Mouse (Mus musculus) hindbrain, embryonic 14.5 days (tissue): ENCODE measurements around the gene Crmp1. TPM values are rescaled to one million over a fixed set of nuclear protein-coding genes. Genes with fewer than 3 reads are reported as not detected.

Experiments used
- ATAC-seq: fragments of 200-750 bp; cut with Nextera tagmentation; 2 replicates; pipeline ENCODE4 v1.8.0; 2017; ENCODE audit warnings: moderate number of reproducible peaks, mild to moderate bottlenecking, moderate TSS enrichment, moderate library complexity; ENCODE audit not compliant: low FRiP score
- DNase-seq: peaks from one replicate; pipeline ENCODE4 v3.0.0-alpha.2; 2015; ENCODE audit warnings: low spot score
- H3K27ac ChIP-seq: fragments of 300-500 bp; sonication (generic); 2 replicates; pipeline ENCODE4 v1.5.1; 2014; ENCODE audit warnings: mild to moderate bottlenecking, moderate library complexity
- H3K27me3 ChIP-seq: fragments of 300-500 bp; sonication (generic); 2 replicates; pipeline ENCODE4 v1.6.1; 2014; ENCODE audit warnings: mild to moderate bottlenecking, low read length, mixed read lengths; ENCODE audit not compliant: control insufficient read depth, insufficient read depth
- H3K36me3 ChIP-seq: fragments of 300-500 bp; sonication (generic); replicated peaks from 2 replicates; pipeline ENCODE4 v1.6.1; 2014; ENCODE audit not compliant: control insufficient read depth, insufficient read depth
- H3K4me1 ChIP-seq: fragments of 300-500 bp; sonication (generic); replicated peaks from 2 replicates; pipeline ENCODE4 v1.6.1; 2014; ENCODE audit warnings: antibody characterized with exemption, low read length, mixed read lengths; ENCODE audit not compliant: control insufficient read depth, insufficient read depth
- H3K4me2 ChIP-seq: fragments of 300-500 bp; sonication (generic); replicated peaks from 2 replicates; pipeline ENCODE4 v1.6.1; 2014; ENCODE audit warnings: mild to moderate bottlenecking, moderate library complexity
- H3K4me3 ChIP-seq: fragments of 300-500 bp; sonication (generic); replicated peaks from 2 replicates; pipeline ENCODE4 v1.5.1; 2014; ENCODE audit warnings: mild to moderate bottlenecking, low read length
- H3K9ac ChIP-seq: fragments of 300-500 bp; sonication (generic); 2 replicates; pipeline ENCODE4 v1.6.1; 2014
- H3K9me3 ChIP-seq: fragments of 300-500 bp; sonication (generic); 2 replicates; pipeline ENCODE4 v1.6.1; 2016; ENCODE audit warnings: low read length; ENCODE audit not compliant: control insufficient read depth
- WGBS: fragments of 180-500 bp; shearing (Covaris S2); extraction: QIAGEN DNeasy Blood & Tissue Kit; methylation state at CpG from one replicate; pipeline ENCODE4 v1.1.7; 2014; 5-methylcytosine and 5-hydroxymethylcytosine counted together
- polyA plus RNA-seq: library from polyadenylated mRNA; unstranded; fragments of >200 nt; fragmentation: Nextera tagmentation; extraction: Ambion mirVana; gene quantifications from 2 replicates; pipeline ENCODE4 v1.2.1, GENCODE M21; 2014

The Crmp1 gene
- polyA plus RNA-seq, 1 experiment from 2014 or later: 907 TPM

- Histone ChIP-seq H3K9me3 (no peaks in the 10 kb centered on the region), H3K4me2 (no peak overlapping the region), H3K4me1 (no peaks in the 10 kb centered on the region), H3K36me3 (no peaks in the 10 kb centered on the region), H3K4me3 (no peak overlapping the region), H3K27ac (no peak overlapping the region; the same call in 1 of the 2 replicates), H3K27me3 (no peaks in the 10 kb centered on the region), H3K9ac (no peak overlapping the region)
- ATAC-seq (no peak), DNase-seq (no peak)
- 59% methylated on average over 6 of the region's 6 CpGs for WGBS
Observed at GRCm38 (mm10) chr5:37227956-37228680, 13.6 kb upstream of the Crmp1 start.

- ATAC-seq (0 out of 2 replicates have a peak, but pooled peaks have one; percentile 14), DNase-seq (no peak)
- no peak overlapping the region for H3K4me2 ChIP-seq
Observed at GRCm38 (mm10) chr5:37228894-37229293, 12.8 kb upstream of the Crmp1 start.

DNA sequence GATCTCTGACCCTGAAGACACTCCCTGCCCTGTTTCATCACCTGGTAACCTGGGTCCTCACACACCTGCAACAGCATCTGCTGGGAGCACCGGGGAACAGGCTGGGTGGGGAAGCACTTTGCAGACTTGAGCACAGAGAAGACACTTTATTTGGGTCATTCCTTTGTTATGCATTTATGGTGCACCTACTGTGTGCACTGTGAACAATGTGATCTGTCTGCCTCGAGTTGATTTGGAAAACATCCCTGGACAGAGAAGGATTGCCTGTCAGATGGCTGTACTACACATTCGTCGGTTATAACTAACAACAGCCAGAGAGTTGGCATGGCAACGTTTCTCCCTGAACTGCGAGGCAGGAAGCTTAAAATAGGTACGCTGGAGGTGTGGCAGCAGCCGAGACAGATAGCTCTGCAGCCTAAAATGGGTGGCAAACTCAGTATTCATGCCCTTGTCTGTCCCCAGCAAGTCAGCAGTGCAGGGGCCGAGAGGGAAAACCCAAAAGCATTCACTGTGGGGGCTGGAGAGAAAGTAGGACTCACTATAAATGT lies 8.7 kb upstream of the Crmp1 start:
- H3K4me1 ChIP-seq: no peaks in the 10 kb centered on the region
- no peak overlapping the region for H3K9ac ChIP-seq
- no peak overlapping the region for H3K27ac ChIP-seq
- no peaks in the 10 kb centered on the region for H3K27me3 ChIP-seq
- H3K36me3 ChIP-seq: no peaks in the 10 kb centered on the region
- 41% methylated on average over 9 of the region's 9 CpGs for WGBS
- DNase-seq (no peak), ATAC-seq (no peak)
- H3K9me3 ChIP-seq: no peaks in the 10 kb centered on the region
- no peak overlapping the region for H3K4me2 ChIP-seq
- H3K4me3 ChIP-seq: no peak overlapping the region

More at GRCm38 (mm10) chr5:37228894-37229293, 12.8 kb upstream of the Crmp1 start:
- no peaks in the 10 kb centered on the region for H3K27me3 ChIP-seq
- whole genome bisulfite sequencing: 41% methylated on average over 7 of the region's 7 CpGs
- no peaks in the 10 kb centered on the region for H3K9me3 ChIP-seq
- no peaks in the 10 kb centered on the region for H3K36me3 ChIP-seq
- H3K27ac ChIP-seq: no peak overlapping the region
- H3K4me3 ChIP-seq: no peak overlapping the region
- H3K4me1 ChIP-seq: no peaks in the 10 kb centered on the region
- H3K9ac ChIP-seq: no peak overlapping the region

DNA sequence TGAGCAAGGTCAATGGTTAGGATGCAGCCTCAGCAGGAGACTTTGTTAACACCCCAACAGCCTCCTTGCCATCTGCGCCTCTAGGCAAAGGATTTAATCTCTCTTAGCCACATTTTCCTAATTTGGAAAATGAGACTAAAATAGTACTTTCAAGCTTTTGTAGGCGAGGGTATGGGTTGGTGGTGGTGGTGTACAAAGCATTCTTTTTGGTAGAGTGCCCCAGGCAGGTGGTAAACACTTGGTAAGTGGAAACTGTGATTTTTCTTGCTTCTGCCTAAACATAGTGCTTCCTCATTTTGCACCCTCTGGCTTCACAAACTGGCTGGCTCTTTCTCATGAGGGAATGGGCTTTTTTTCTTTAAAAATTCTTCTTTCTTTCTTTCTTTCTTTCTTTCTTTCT lies 3.1 kb upstream of the Crmp1 start:
- H3K9me3 ChIP-seq: no peaks in the 10 kb centered on the region
- H3K27ac ChIP-seq: no peak overlapping the region
- H3K36me3 ChIP-seq: no peaks in the 10 kb centered on the region
- H3K4me3 ChIP-seq: no peak overlapping the region
- no peak for DNase-seq
- no peak for ATAC-seq
- WGBS: 50% methylated on average over 2 of the region's 2 CpGs
- H3K9ac ChIP-seq: no peak overlapping the region
- peaks cover 9% of the 10 kb centered on the region; the same call in 1 of the 2 replicates for H3K4me1 ChIP-seq
- peaks cover 6% of the 10 kb centered on the region; the same call in 1 of the 2 replicates for H3K27me3 ChIP-seq
- no peak overlapping the region for H3K4me2 ChIP-seq

GRCm38 (mm10) chr5:37240550-37240949 lies 1.2 kb upstream of the Crmp1 start:
- H3K4me1 ChIP-seq: peaks cover 17% of the 10 kb centered on the region
- no peak overlapping the region for H3K4me2 ChIP-seq
- no peak overlapping the region for H3K9ac ChIP-seq
- H3K4me3 ChIP-seq: no peak overlapping the region
- ATAC-seq (no peak), DNase-seq (peak; percentile 56)
- 8% methylated on average over 5 of the region's 5 CpGs for WGBS
- H3K27me3 ChIP-seq: peaks cover 6% of the 10 kb centered on the region; the same call in 1 of the 2 replicates
- H3K27ac ChIP-seq: no peak overlapping the region
- no peaks in the 10 kb centered on the region for H3K9me3 ChIP-seq
- H3K36me3 ChIP-seq: no peaks in the 10 kb centered on the region

DNA sequence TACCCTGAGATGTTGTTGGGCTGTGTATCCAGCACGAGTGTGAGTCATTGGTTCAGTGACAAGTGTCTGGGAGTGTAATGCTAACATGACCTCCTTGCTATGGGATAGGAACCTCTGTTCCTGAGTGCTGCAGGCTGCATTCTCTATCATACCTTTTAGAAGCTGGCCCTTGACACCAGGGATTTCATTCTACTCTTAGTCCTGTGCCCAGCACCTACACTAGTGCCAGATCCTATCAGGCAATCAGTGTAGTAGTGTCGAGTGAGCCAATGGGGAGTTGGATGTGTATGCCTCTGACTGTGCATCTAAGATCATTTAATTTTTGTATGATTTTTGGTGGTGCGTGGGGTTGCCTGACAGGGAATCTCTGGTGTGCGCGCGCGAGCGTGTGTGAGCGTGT lies 516 bp upstream of the Crmp1 start:
- no peak for DNase-seq
- Histone ChIP-seq H3K9me3 (no peaks in the 10 kb centered on the region), H3K27me3 (peaks cover 6% of the 10 kb centered on the region; the same call in 1 of the 2 replicates), H3K4me1 (peaks cover 17% of the 10 kb centered on the region), H3K36me3 (no peaks in the 10 kb centered on the region), H3K27ac (peak overlapping the region; percentile 99), H3K4me3 (peak overlapping the region; percentile 90), H3K9ac (peak overlapping the region; percentile 97), H3K4me2 (peak overlapping the region; percentile 94)
- ATAC-seq: peak; percentile 5; the same call in 1 of the 2 replicates
- 6% methylated on average over 9 of the region's 9 CpGs for WGBS

DNA sequence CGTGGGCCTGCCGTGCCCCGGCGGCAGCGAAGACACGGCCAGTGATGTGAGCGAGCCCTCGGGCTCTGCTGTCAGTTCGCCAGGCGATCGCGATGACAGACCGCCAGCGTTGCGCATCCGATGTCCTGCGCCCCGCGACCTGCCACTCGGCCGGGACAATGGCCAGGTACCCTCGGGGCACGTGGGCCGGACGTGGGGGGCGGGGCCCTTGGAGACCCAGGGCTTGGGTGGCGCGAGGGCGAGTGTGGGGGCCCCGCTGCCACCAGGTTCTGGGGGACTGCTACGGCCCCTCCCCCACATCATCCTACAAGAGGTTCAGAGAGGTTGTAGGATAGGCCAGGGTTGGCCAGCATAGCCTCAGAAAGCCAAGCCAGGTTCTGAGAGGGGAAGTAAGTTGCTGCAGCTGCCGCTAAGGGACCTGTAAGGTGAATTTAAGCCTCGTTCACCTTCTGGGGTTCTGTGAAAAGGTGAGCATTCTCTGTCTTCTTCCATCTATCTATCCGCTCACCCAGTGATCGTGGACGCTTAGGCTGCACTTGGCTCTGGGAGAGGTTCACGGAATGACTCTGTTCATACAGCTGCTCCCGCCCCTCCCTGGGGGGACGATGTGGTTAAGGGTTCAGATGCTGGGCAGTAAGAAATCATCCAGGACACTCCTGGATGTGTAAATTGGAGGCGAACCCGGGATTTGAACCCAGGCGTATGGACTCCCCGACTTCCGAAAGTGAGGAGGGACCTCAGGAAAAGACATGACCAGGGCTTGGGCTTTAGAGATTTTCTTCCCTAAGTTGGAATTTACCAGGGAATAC lies 824 bp downstream of the Crmp1 start:
- Histone ChIP-seq H3K27me3 (peaks cover 6% of the 10 kb centered on the region; the same call in 1 of the 2 replicates), H3K4me3 (peak overlapping the region; percentile 90), H3K4me1 (peaks cover 21% of the 10 kb centered on the region), H3K4me2 (peak overlapping the region; percentile 94), H3K9ac (peak overlapping the region; percentile 97), H3K9me3 (no peaks in the 10 kb centered on the region), H3K36me3 (no peaks in the 10 kb centered on the region), H3K27ac (peak overlapping the region; percentile 99)
- DNase-seq (no peak), ATAC-seq (no peak)
- 8% methylated on average over 44 of the region's 44 CpGs for WGBS

- no peak for ATAC-seq
- H3K9ac ChIP-seq: peak overlapping the region; percentile 97
Observed at GRCm38 (mm10) chr5:37243169-37243886, 1.6 kb downstream of the Crmp1 start.

More at GRCm38 (mm10) chr5:37243169-37243886, 1.6 kb downstream of the Crmp1 start:
- Histone ChIP-seq H3K4me3 (peak overlapping the region; percentile 90), H3K27ac (peak overlapping the region; percentile 99), H3K27me3 (peaks cover 6% of the 10 kb centered on the region; the same call in 1 of the 2 replicates), H3K9me3 (no peaks in the 10 kb centered on the region), H3K4me2 (peak overlapping the region; percentile 94), H3K4me1 (peaks cover 29% of the 10 kb centered on the region), H3K36me3 (no peaks in the 10 kb centered on the region)
- under 1% methylated on average over 19 of the region's 19 CpGs for WGBS
- peak; percentile 70 for DNase-seq
